Mouse (Mus musculus): ENCODE measurements around the gene Hoxa3. TPM values are rescaled to one million over a fixed set of nuclear protein-coding genes. Genes with fewer than 3 reads are reported as not detected.

Hoxa3 gene
- total RNA-seq, 2 experiments from 2014 or later = 0.32 to 1.9 TPM

DNA sequence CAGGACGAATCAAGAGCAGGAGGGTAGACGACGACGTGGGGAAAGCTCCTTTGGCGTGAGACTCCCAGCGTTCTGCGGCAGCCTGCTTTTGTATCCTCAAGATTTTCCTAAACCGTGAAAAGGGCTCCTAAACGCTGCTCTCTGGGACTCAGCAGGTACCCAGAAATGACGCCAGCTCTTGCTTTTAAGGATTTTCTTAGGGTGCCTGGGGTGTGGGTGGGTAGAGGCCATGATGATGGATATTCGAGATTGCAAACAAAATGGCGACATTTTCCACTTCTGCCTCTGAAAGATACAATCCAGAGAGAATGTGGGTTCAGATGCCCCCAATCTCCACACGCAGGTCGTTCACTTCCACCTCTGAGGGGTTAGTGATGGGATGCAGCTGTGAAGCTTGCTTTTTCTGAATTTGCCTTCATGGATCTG is 45.4 kb downstream of the Hoxa3 start:
- no peak for DNase-seq

DNA sequence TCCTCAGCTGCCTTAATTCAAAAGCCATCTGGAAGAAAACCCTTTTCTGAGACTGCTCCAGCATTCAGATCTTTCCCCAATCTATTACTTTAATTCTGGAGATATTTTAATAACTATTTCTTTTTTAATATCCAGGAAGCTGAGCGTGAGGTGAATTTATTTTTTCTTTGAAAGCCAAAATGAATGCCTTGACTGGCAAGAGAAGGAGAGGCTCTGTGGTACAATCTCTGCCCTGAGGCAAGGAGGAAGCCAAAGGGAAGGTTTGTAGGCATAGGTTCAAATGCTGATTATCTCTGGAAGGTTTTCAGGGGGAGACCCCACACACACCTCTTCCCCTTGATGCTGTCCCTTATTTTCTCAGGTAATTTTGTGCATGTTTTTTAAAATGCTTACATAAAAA is 46.0 kb downstream of the Hoxa3 start:
- DNase-seq = no peak

DNA sequence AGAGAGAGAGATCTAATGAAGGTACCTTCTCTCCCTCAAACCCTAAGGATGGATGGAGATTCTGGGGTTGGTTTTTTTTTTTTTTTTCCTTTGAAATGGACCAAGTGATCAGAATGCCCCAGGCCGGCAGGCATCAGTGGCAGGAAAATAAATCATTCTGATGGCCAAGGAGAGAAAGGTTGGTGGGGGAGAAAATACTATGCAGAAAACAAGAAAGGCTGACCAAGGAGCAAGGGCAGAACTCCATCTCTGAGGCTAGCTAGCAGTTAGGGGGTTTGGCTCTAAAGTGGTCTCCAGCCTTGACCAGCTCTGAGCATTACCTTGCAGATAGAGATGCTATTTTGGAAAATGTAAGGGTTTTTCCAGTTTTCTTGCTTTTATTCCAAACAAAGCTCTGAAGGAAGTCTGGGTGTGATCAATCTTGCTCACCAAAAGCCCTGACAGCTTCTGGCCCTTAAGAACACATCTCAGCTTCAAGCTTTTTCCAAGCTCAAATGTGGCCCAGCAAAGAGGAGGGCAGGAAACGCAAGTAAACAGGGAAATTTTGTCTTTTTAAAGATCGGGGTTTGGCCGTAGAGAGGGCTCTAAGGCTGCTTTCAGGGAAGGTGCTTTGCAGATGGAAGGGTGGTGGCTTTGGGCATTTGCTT is 46.6 kb downstream of the Hoxa3 start:
- no peak for DNase-seq

DNA sequence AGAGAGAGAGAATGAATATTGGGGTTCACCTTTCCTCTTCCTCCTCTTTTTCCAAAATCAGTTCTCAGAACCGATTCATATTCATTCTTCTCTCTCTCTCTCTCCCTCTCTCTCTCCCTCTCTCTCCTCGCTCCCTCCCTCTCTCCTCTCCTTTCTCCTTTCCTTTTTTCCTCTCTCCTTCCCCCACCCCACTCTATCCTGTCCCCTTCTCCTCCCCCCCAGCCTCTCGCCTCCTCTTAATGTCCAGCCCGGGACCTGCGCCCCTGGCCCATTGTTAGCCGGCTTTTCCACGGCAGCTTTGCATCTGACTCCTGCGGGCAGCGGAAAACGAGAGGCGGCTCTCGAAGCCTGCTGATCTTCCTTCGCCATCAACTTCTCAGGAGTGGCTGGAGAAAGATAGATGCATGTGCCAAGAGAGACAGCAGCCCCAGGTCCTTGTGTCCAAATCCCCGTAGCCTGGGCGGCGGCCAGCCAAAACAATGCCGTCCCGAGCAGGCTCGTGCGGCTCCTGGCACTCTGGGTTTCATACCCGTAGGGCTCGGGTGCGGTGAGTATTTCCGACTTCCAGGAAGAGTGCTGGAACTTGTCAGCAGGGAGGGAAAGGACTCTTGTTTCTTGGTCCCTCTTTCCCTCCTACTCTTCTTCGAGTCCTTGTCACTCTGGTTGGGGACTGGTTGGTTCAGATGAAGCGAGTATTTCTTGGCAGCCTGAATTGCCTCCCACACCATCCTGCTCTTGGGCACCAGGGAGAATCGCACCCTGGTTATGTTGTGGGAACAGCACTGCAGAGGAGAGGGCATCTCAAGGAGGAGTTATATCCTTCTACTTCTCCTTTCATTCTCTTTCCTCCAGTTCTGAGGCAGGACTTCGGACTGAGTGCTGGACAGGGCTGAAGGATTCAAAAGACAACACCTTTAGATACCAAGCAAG is 47.4 kb downstream of the Hoxa3 start:
- DNase-seq = no peak

- no peak for DNase-seq
Measured at GRCm38 (mm10) chr6:52164626-52165440, 48.3 kb downstream of the Hoxa3 start, which contains the start of gene Hoxa2. Hoxa2 (minus strand) TSS chr6:52164831.

- DNase-seq = no peak
Measured at GRCm38 (mm10) chr6:52164051-52164625, 49.0 kb downstream of the Hoxa3 start.

DNA sequence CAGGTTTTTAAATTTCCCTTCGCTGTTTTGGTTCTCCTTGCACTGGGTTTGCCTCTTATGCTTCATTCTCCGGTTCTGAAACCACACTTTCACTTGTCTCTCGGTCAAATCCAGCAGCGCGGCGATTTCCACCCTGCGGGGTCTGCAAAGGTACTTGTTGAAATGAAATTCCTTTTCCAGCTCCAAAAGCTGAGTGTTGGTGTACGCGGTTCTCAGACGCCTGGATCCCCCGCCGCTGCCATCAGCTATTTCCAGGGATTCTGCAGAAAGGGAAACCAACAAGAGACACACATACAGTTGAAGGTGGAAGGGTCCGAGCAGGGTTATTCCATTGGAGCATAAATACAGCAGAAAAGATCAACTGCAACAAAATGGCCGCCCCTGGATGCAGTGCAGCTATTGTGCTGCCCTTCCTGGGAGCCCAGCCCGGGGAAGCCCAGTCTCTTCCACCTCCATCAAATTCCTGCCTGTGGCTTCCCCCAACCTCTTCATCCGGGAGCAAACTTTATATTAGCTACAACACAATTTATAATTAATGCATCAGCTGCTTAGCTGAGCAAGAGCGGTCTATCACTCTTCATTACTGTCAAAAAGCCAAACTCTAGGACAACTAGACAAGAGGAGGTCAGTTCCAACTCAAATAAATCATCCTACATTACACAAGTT is 49.6 kb downstream of the Hoxa3 start:
- no peak for DNase-seq

DNA sequence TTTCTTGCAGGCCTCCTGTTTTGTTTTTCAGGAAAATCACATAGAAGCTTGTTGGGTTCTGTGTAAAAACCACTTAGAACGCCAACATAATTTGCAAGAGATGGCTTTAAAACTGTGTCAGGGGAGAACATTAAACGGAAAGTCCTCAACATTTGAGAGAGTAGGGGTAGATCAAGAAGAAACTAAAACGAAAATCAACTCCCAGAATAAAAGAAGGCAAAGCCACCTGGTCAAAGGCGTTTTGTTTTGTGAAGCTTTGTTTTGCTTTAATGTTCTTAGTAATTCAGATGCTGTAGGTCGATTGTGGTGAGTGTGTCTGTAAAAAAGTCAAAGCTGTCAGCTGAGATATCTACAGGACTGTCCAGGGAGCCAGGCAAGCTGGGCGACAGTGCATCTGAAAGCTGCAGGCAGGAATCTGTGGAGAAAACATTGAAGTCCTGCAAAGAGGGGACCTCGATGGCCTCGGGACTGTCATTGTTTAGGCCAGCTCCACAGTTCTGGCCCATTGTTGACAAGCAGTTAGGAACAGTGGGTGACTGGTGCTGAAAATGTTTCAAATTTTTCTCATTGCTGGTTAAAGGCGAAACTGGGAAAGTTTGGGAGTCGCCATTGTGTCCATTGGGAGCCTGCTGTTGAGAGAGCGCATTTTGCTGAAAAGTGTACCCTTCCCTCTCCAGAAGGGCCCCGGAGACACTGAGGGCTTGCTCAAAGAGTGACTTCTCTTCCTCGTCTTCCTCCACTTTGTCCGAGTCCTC is 50.3 kb downstream of the Hoxa3 start:
- no peak for DNase-seq

DNA sequence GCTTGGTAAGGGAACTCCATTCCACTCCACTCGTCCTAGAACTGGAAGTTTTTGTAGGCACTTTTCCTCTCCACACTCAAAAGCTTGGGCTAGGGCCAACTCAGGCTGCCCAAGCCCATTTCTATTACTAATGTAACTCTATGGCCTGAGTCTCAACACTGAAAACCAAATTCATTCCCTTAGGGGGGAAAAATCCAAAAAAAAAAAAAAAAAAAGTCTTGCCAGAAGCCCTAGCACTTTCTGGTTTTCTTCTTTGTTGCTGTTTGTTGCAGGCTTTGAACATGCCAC is 51.1 kb downstream of the Hoxa3 start:
- no peak for DNase-seq

GRCm38 (mm10) chr6:52161336-52162092 is 51.6 kb downstream of the Hoxa3 start:
- no peak for DNase-seq

GRCm38 (mm10) chr6:52160511-52161335 is 52.4 kb downstream of the Hoxa3 start:
- peak in 1 of 2 experiments; percentile 21 for DNase-seq

DNA sequence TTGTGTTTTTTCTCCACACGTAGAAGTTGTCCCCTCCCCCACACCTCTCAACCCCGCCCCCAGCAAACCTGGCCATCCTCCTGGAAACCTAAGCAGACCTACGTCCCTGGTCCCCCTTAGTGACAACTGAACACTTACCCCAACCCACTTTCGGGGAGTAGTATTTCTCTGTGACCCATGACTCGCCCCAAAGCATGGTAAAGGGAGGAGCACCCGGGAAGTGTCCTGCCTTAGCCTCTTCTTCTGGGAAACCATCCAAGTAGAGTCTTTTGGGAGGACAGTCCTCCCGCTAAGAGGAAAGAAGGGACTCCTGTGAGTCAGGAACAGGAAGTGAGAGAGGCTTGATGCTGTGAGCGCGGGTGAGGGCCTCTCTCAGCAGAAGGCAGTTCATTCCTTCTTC is 53.2 kb downstream of the Hoxa3 start:
- no peak for DNase-seq

GRCm38 (mm10) chr6:52159164-52159761 is 53.9 kb downstream of the Hoxa3 start:
- DNase-seq = no peak

GRCm38 (mm10) chr6:52158276-52159051 is 54.7 kb downstream of the Hoxa3 start, which contains the start of gene Hoxa1:
Hoxa1 (minus strand) TSS chr6:52158317.
- peak; percentile 66 to 82 for DNase-seq

- DNase-seq = no peak
Measured at GRCm38 (mm10) chr6:52157466-52158275, 55.5 kb downstream of the Hoxa3 start.

GRCm38 (mm10) chr6:52156551-52157200 is 56.5 kb downstream of the Hoxa3 start:
- no peak for DNase-seq

- DNase-seq = no peak
Measured at GRCm38 (mm10) chr6:52155471-52155870, 57.7 kb downstream of the Hoxa3 start.
